Mouse (Mus musculus): ENCODE results near the gene Stk26.

Gene Stk26

DNA sequence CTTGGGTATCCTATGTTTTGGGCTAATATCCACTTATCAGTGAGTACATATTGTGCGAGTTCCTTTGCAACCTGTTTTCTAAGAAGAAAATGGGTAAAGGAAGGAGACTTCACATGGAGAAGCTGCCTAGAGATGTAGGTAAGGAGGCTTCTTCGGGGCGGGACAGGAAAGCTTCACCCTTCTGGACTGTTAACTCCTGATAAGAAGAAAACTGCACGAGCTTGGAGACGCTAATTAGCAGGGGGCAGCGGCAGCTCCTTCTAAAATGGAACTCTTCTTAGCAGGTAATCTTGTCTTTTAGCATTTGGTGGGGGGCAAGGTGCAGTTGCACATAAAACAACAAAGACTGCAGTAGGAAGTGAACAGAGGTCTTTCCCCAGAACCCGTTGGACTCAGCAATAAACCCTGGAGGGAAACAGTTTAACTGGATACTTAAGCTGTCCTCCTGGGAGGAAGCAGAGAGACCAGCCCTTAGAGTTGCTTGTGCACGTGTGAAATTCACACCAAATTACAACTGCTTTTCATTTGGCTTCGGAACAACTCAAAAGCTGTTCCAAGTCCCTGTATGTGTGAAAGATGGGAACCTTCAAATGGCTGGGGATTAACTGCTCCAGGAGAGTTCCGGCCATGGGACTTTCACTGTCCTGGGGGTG is 86.2 kb downstream of the Stk26 start:
- DNase-seq: no peak

DNA sequence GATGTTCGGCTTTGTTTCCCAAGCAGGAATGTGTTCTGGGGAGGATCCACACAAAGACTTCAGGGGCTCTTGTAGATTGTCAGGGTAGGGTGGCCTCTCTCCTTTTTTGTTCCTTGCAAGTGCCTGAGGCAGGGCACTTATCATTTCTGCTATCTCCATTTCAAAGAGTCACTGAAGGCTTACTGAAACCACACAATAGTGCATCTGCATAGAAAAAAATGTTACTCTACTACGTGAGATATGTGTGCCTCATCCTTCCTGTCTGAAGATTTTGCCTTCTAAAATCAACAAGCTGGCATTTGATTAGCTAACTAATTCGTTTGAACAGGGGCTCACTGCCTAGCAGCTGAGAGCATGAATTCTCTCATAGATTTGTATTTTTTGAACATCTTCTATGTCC is 89.5 kb downstream of the Stk26 start:
- DNase-seq: no peak

- no peak for DNase-seq
Observed at GRCm38 (mm10) chrX:50937117-50937516, 96.3 kb downstream of the Stk26 start.

DNA sequence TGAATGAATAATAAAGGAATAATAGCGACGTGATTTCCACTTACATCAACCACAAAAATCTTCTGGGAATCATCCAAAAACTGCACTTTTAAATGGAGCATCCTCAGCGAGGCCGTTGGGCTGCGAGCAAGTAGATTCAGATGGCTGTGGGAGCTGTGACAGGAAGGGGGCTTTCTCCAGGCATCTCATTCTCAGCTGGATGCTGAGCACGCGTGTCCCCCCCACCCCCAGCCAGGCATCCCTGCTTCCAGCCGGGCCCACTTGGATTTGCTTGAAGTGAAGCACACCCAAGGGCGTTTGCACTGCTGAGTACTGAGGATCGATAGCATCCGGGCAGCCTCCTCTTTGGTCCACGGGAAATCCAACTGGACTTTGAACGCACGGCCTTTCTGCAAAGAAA is 101.8 kb downstream of the Stk26 start, which contains the start of gene Frmd7:
Gene Frmd7, minus strand, starts transcription at position 101 of the 400 bp plus-strand sequence.
- no peak for DNase-seq

All from kidney, postnatal 14 days (tissue).